8 mouse cellular contexts compared by ENCODE assay signal in genomic region chr11:53794671-53795557, GRCm38 (mm10). TPM values are rescaled to one million over a fixed set of nuclear protein-coding genes. Genes with fewer than 3 reads are reported as not detected.
DNase-seq lines count a peak whose midpoint lies in the region; ATAC-seq and TF ChIP-seq lines count a peak whose summit lies in the region.

No protein-coding gene starts in this region.

- no peak overlapping the region for H3K4me2 ChIP-seq in forebrain, embryonic 16.5 days (ENCODE audit: low read length)
- peak overlapping the region; percentile 4; the same call in 1 of the 2 replicates for H3K4me2 ChIP-seq in heart, postnatal 0 days (ENCODE audit: low read depth, low read length)
- H3K4me2 ChIP-seq in limb, embryonic 12.5 days, result no peak overlapping the region
- no peak overlapping the region for H3K4me2 ChIP-seq in hindbrain, postnatal 0 days (ENCODE audit: low read depth, low read length)

- no peaks in the 10 kb centered on the region for H3K27me3 ChIP-seq in forebrain, embryonic 10.5 days (ENCODE audit: poor library complexity, severe bottlenecking)
- no peaks in the 10 kb centered on the region for H3K27me3 ChIP-seq in forebrain, embryonic 16.5 days (replicated peaks; ENCODE audit: control insufficient read depth, insufficient read depth, low read length)
- no peaks in the 10 kb centered on the region for H3K27me3 ChIP-seq in heart, postnatal 0 days (ENCODE audit: control insufficient read depth, insufficient read depth, low read length)
- H3K27me3 ChIP-seq in limb, embryonic 12.5 days, result no peaks in the 10 kb centered on the region
- H3K27me3 ChIP-seq in hindbrain, postnatal 0 days (ENCODE audit: insufficient read depth, low read length), result no peaks in the 10 kb centered on the region

- TF ChIP-seq EP300 in heart, postnatal 0 days (IDR thresholded peaks at IDR 0.05; ENCODE audit: low read depth), result no peak

- peaks cover 4% of the 10 kb centered on the region; the same call in 1 of the 2 replicates for H3K9me3 ChIP-seq in forebrain, embryonic 10.5 days
- no peaks in the 10 kb centered on the region for H3K9me3 ChIP-seq in forebrain, embryonic 16.5 days (ENCODE audit: control insufficient read depth, low read length)
- no peaks in the 10 kb centered on the region for H3K9me3 ChIP-seq in heart, postnatal 0 days (replicated peaks; ENCODE audit: control insufficient read depth, low read length)
- 0 out of 2 replicates have a peak, but pooled peaks cover 5% of the 10 kb centered on the region for H3K9me3 ChIP-seq in limb, embryonic 12.5 days
- no peaks in the 10 kb centered on the region for H3K9me3 ChIP-seq in hindbrain, postnatal 0 days (ENCODE audit: low read length)

- peaks cover 21% of the 10 kb centered on the region for H3K4me1 ChIP-seq in forebrain, embryonic 10.5 days
- no peaks in the 10 kb centered on the region for H3K4me1 ChIP-seq in forebrain, embryonic 16.5 days (replicated peaks; ENCODE audit: control insufficient read depth, insufficient read depth, low read length)
- peaks cover 16% of the 10 kb centered on the region for H3K4me1 ChIP-seq in heart, postnatal 0 days (ENCODE audit: control insufficient read depth, insufficient read depth)
- peaks cover 13% of the 10 kb centered on the region; the same call in 1 of the 2 replicates for H3K4me1 ChIP-seq in limb, embryonic 12.5 days (replicated peaks)
- H3K4me1 ChIP-seq in hindbrain, postnatal 0 days (ENCODE audit: insufficient read depth, low read length), result no peaks in the 10 kb centered on the region

- H3K36me3 ChIP-seq in forebrain, embryonic 10.5 days (replicated peaks), result no peaks in the 10 kb centered on the region
- H3K36me3 ChIP-seq in forebrain, embryonic 16.5 days (ENCODE audit: control insufficient read depth, insufficient read depth), result no peaks in the 10 kb centered on the region
- H3K36me3 ChIP-seq in heart, postnatal 0 days (replicated peaks; ENCODE audit: control insufficient read depth, insufficient read depth, low read length), result no peaks in the 10 kb centered on the region
- H3K36me3 ChIP-seq in limb, embryonic 12.5 days, result no peaks in the 10 kb centered on the region
- no peaks in the 10 kb centered on the region for H3K36me3 ChIP-seq in hindbrain, postnatal 0 days (ENCODE audit: insufficient read depth, low read length)

- H3K4me3 ChIP-seq in forebrain, embryonic 10.5 days, result no peak overlapping the region
- no peak overlapping the region for H3K4me3 ChIP-seq in forebrain, embryonic 16.5 days (replicated peaks; ENCODE audit: low read length)
- no peak overlapping the region for H3K4me3 ChIP-seq in heart, postnatal 0 days (ENCODE audit: low read depth, low read length)
- H3K4me3 ChIP-seq in limb, embryonic 12.5 days (replicated peaks), result no peak overlapping the region
- H3K4me3 ChIP-seq in hindbrain, postnatal 0 days (ENCODE audit: low read length), result no peak overlapping the region

- TF ChIP-seq CTCF in heart, postnatal 0 days (IDR thresholded peaks at IDR 0.05; ENCODE audit: low read depth), result no peak
- TF ChIP-seq CTCF in hindbrain, postnatal 0 days (IDR thresholded peaks at IDR 0.05; ENCODE audit: low read depth), result no peak

- 81% methylated on average over 25 of the region's 25 CpGs for WGBS in forebrain, embryonic 10.5 days
- WGBS in forebrain, embryonic 16.5 days, result 78% methylated on average over 25 of the region's 25 CpGs
- WGBS in heart, postnatal 0 days, result 40% methylated on average over 25 of the region's 25 CpGs
- 66% methylated on average over 25 of the region's 25 CpGs for WGBS in limb, embryonic 12.5 days
- WGBS in hindbrain, postnatal 0 days, result 66% methylated on average over 25 of the region's 25 CpGs

- no peak for DNase-seq in forebrain, embryonic 10.5 days (ENCODE audit: extremely low spot score, low spot score)
- DNase-seq in adipocyte (ENCODE audit: low spot score), result peak; percentile 54
- DNase-seq in heart, postnatal 0 days (ENCODE audit: low spot score), result no peak
- peak; percentile 83 for DNase-seq in naive thymus-derived CD4-positive, alpha-beta T cell, adult 2 months (ENCODE audit: low read depth)
- DNase-seq in left cerebral cortex, postnatal 4 days, result no peak
- DNase-seq in hindbrain, postnatal 0 days (ENCODE audit: low spot score), result no peak

- ATAC-seq in forebrain, embryonic 16.5 days, result no peak
- peak; percentile 68 for ATAC-seq in heart, postnatal 0 days (ENCODE audit: insufficient read depth, low read depth)
- ATAC-seq in limb, embryonic 12.5 days (ENCODE audit: insufficient number of reproducible peaks, insufficient read depth, low FRiP score, low TSS enrichment, low read depth), result no peak
- no peak for ATAC-seq in hindbrain, postnatal 0 days

- no peak overlapping the region for H3K9ac ChIP-seq in forebrain, embryonic 16.5 days (replicated peaks; ENCODE audit: low read depth, low read length)
- no peak overlapping the region for H3K9ac ChIP-seq in heart, postnatal 0 days (replicated peaks; ENCODE audit: low read depth, low read length)
- no peak overlapping the region for H3K9ac ChIP-seq in limb, embryonic 12.5 days (replicated peaks)
- no peak overlapping the region for H3K9ac ChIP-seq in hindbrain, postnatal 0 days (replicated peaks; ENCODE audit: low read length)

- H3K27ac ChIP-seq in forebrain, embryonic 10.5 days, result peak overlapping the region; percentile 27
- H3K27ac ChIP-seq in forebrain, embryonic 16.5 days (ENCODE audit: low read length), result no peak overlapping the region
- peak overlapping the region; percentile 43; the same call in 1 of the 2 replicates for H3K27ac ChIP-seq in heart, postnatal 0 days (ENCODE audit: low read depth)
- 0 out of 2 replicates have a peak overlapping the region, but pooled peaks have one; percentile 17 for H3K27ac ChIP-seq in limb, embryonic 12.5 days
- H3K27ac ChIP-seq in hindbrain, postnatal 0 days, result no peak overlapping the region

- intact Hi-C loops in left cerebral cortex, postnatal 4 days (cut with DNase I), result no loop called here

RNA-seq across cellular contexts. Expression of gene Gm17334, which starts 21.9 kb away (rescaled TPM):
- not detected in 2 replicates for polyA plus RNA-seq in forebrain, embryonic 10.5 days (2016; fragmentation: Nextera tagmentation; extraction: Ambion mirVana)
- 0.24 TPM in 1 of 2 replicates, not detected in the other for polyA plus RNA-seq in forebrain, embryonic 16.5 days (2015; fragmentation: Nextera tagmentation; extraction: Ambion mirVana)
- not detected in 2 replicates for total RNA-seq in heart, postnatal 0 days (2014; rRNA removed; ENCODE audit: low replicate concordance)
- not detected in 2 replicates for polyA plus RNA-seq in heart, postnatal 0 days (2015; fragmentation: Nextera tagmentation; extraction: Ambion mirVana)
- 0.31 TPM in 1 of 2 replicates, not detected in the other for polyA plus RNA-seq in limb, embryonic 12.5 days (2016; fragmentation: Nextera tagmentation; extraction: Ambion mirVana)
- total RNA-seq in left cerebral cortex, postnatal 4 days (2021), result not detected
- total RNA-seq in hindbrain, postnatal 0 days (2014; rRNA removed), result not detected in 2 replicates
- polyA plus RNA-seq in hindbrain, postnatal 0 days (2015; fragmentation: Nextera tagmentation; extraction: Ambion mirVana), result not detected in 2 replicates

RNA-seq across cellular contexts. Expression of gene Irf1, which starts 25.1 kb away (rescaled TPM):
- polyA plus RNA-seq in forebrain, embryonic 10.5 days (2016; fragmentation: Nextera tagmentation; extraction: Ambion mirVana), result 3.7 and 4.9 TPM in 2 replicates
- polyA plus RNA-seq in forebrain, embryonic 16.5 days (2015; fragmentation: Nextera tagmentation; extraction: Ambion mirVana), result 2.5 and 3.4 TPM in 2 replicates
- total RNA-seq in heart, postnatal 0 days (2014; rRNA removed; ENCODE audit: low replicate concordance), result 4.6 and 9.1 TPM in 2 replicates
- 9.4 and 9.6 TPM in 2 replicates for polyA plus RNA-seq in heart, postnatal 0 days (2015; fragmentation: Nextera tagmentation; extraction: Ambion mirVana)
- 8.4 and 8.5 TPM in 2 replicates for polyA plus RNA-seq in limb, embryonic 12.5 days (2016; fragmentation: Nextera tagmentation; extraction: Ambion mirVana)
- total RNA-seq in left cerebral cortex, postnatal 4 days (2021), result 1 to 10 TPM; 2.9 to 4.2 TPM
- total RNA-seq in hindbrain, postnatal 0 days (2014; rRNA removed), result 3.3 and 8.5 TPM in 2 replicates
- polyA plus RNA-seq in hindbrain, postnatal 0 days (2015; fragmentation: Nextera tagmentation; extraction: Ambion mirVana), result 3.7 and 4.4 TPM in 2 replicates

Comparison
In these comparisons a context has a peak if more than half of its experiments do, and no peak if none do; other contexts are left out.
1. H3K27ac ChIP-seq: peak in forebrain, embryonic 10.5 days (single experiment), heart, postnatal 0 days (single experiment) and limb, embryonic 12.5 days (single experiment); none in forebrain, embryonic 16.5 days (single experiment) and hindbrain, postnatal 0 days (single experiment).
2. DNase-seq: peak in adipocyte (single experiment) and naive thymus-derived CD4-positive, alpha-beta T cell, adult 2 months (single experiment); none in forebrain, embryonic 10.5 days (single experiment), heart, postnatal 0 days (single experiment), left cerebral cortex, postnatal 4 days (single experiment) and hindbrain, postnatal 0 days (single experiment).